12 mouse cellular contexts compared by ENCODE assay signal in genomic region chr1:118716225-118716624, GRCm38 (mm10).
"Had no signal": no experiment of that assay in that cellular context is flagged by ENCODE, and none has a peak within 500 bp of the region (broad histone marks: within the 10 kb centered on the region; RNA-seq: fewer than 3 reads in every experiment).

No protein-coding gene starts in this region.

- H3K27me3 ChIP-seq: kidney, embryonic 15.5 days; liver, embryonic 13.5 days; midbrain, embryonic 13.5 days; neural tube, embryonic 13.5 days had no signal

- DNase-seq: kidney, adult 11 months; kidney, adult 8-10 months; kidney, postnatal 10 days; kidney, postnatal 36 days; liver, embryonic 13.5 days; lung, adult 2 months; thymus, adult 2 months; thymus, postnatal 14 days had no signal

- ATAC-seq: midbrain, embryonic 13.5 days; midbrain, embryonic 16.5 days had no signal
